Mouse (Mus musculus) brain, embryonic 18.5 days (tissue): ENCODE data around the gene H1f0.
A peak's percentile ranks its signal among the peaks of the same experiment; 100 is the strongest.
"Not testable (repeated sequence)": the region's sequence is repeated elsewhere in the genome, so short reads cannot be mapped to it uniquely, and the experiment has no call there.

Experiments used
- DNase-seq: peaks from one replicate; pipeline ENCODE4 v3.0.0-alpha.2; 2012; ENCODE audit warnings: low read depth, low spot score

Gene H1f0

GRCm38 (mm10) chr15:79003079-79003478, 25.2 kb upstream of the H1f0 start:
- no peak for DNase-seq

- DNase-seq, result no peak
Observed at GRCm38 (mm10) chr15:79005581-79005980, 22.7 kb upstream of the H1f0 start.

DNA sequence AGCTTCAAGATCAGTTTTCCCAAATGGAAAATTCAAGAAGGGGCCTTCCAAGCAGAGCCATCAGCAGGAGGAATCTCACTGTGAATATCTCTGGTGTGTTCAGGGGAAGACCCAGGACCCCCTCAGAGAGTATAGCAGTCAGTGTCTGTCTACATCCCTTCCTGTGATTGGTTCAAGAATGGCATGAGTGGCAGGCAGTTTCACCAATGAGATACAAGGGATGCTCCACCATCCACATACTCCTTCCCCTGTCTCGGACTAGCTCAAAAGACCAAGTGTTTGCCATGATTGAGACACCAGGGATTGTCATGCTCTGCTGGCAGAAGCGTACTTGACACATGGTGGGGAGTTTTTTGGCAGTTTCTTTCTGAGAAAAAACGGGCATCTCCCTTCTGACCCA, 21.6 kb upstream of the H1f0 start:
- no peak for DNase-seq

GRCm38 (mm10) chr15:79007059-79007458, 21.2 kb upstream of the H1f0 start:
- no peak for DNase-seq

- not testable (repeated sequence) for DNase-seq
Observed at GRCm38 (mm10) chr15:79007836-79008235, 20.4 kb upstream of the H1f0 start.

- no peak for DNase-seq
Observed at GRCm38 (mm10) chr15:79009734-79010133, 18.5 kb upstream of the H1f0 start.

DNA sequence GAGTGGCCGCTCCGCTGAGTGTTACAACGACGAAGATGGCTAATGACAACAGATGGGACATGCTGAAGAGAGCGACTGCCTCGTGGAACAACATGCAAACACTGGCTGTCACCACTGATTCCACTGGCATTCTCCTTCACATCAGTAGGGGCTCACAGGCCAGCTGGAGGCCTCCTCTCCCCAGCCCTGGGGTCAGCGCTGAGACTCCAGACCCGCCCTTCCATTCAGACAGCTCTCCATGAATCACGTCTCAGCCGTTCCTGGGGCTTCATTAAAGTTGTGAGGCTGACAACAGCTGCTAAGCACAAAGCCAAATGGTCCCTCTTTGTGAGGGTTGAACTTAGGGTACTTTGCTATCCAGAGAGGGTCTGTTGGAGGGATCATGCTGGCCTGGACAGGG, 16.7 kb upstream of the H1f0 start:
- DNase-seq, result no peak

- no peak for DNase-seq
Observed at GRCm38 (mm10) chr15:79013382-79013781, 14.9 kb upstream of the H1f0 start.

- DNase-seq, result no peak
Observed at GRCm38 (mm10) chr15:79018191-79018590, 10.1 kb upstream of the H1f0 start.

DNA sequence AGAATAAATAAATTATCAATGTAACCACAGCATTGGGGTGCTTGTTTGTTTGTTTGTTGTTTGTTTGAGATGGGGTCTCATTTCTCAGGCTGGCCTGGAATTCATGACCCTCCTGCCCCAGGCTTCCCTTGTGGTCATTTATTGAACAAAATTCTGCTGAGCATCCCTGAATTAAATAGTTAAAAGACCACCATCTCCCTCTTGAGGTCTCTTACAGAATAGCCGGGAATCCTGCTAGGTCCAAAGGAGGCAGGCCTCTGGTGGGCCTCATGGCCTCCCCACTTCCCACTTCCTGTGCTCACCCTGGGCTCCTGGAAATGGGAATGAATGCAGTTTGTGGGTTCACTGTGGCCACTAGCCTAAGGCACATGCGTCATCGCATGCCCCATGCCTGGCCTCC, 9.4 kb upstream of the H1f0 start:
- DNase-seq, result no peak

- DNase-seq, result no peak
Observed at GRCm38 (mm10) chr15:79022671-79023230, 5.5 kb upstream of the H1f0 start.

DNA sequence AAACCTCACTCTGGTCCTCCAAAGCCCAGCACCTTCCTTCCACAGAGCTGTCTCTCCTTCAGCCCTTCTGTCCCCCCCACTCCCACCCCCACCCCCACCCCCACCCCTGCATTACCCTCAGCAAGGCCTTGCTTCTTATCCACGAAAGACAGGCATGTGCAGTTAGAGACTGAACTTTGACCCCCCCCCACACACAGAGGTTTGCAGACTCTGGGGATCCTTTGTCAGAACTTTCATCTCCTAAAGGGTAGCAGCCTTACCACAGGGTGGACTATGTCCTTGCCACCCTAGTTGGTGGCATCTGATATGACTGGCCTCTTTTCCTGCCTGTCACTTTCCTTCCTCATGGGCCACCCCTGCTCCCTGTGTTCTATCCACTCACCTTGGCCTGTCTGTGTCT, 4.9 kb upstream of the H1f0 start:
- DNase-seq, result no peak

GRCm38 (mm10) chr15:79025687-79026308, 2.5 kb upstream of the H1f0 start:
- DNase-seq, result no peak

DNA sequence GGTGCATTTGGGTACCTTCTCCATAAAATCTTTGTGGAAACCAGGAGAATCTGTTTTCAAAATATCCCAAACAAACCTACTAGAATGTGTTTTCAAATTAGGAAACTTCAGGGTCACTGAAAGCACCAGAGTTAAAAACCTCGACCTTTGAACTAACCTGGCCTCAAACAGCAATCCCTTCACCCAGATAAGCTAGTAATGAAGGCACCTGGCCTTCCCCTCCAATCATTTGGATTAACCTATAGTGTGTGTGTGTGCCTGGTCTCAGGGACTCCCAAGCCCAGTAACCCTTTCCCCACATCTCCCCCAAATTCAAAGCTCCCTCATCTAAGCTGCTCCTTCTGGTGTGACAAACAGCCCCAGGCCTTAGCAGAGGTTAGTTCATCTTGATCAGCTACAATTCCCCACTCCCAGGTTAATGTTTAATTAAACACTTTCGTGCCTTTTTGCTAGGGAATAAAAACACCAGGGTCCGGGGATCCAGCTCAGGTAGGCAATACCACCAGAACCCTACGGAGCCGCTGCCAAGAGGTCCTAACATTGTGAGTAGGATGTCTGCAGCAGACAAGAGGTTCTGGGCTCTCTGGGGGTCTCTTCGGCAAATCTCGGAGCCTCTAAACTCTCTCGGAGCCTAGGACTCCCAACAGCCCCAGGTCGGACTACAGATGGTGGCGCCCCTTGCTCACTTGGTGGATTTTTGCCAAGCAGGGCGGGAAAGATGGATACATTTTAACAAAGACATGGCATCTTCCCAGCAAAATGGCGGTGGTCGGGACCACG, 1.5 kb upstream of the H1f0 start:
- no peak for DNase-seq

DNA sequence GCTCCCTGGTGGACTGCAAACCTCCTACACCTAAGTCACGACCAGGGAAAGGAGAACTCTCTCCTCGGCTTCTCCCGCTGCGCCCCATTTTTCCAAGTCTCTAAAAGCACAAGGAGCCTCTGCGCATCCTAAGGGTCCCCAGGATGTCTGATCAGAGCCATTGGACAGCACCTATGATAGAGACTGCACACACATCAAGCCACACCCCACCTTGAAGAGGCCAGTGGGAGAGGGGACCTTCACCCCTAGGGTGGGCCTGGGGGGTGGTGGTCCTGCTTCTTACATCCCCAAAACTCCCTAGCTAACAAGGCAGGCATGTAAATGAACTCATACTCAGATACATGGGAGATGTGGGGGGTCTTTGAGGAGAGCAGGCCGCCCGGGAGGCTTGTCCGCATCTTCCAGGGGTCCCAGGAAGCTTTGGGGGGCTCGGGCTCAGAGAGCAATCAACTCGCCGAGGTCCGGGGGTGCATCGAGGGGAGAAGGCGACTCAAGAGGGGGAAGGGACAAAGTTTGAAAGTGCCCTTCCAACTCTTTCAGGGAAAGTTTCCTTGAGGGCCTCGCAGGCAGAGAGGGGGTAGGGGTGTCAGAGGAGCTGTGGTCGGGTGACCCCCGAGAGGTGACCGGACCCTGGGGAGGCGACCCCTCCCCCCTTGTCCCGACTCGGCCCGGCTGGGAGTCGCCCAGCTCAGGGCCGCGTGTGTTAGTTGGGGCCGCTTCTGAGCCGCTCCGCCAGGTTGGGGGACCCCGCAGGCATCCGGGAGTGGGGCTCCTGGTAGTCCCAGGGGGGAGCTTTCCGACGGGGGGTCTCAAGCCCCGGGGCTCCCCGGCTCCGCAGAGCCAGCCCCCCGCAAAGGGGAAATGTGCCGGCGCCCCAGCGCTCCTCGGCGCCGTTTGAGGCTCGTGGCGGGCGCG, 702 bp upstream of the H1f0 start:
- DNase-seq, result no peak

GRCm38 (mm10) chr15:79028823-79029484, 704 bp downstream of the H1f0 start:
- no peak for DNase-seq

- DNase-seq, result no peak
Observed at GRCm38 (mm10) chr15:79029519-79030241, 1.4 kb downstream of the H1f0 start.

DNA sequence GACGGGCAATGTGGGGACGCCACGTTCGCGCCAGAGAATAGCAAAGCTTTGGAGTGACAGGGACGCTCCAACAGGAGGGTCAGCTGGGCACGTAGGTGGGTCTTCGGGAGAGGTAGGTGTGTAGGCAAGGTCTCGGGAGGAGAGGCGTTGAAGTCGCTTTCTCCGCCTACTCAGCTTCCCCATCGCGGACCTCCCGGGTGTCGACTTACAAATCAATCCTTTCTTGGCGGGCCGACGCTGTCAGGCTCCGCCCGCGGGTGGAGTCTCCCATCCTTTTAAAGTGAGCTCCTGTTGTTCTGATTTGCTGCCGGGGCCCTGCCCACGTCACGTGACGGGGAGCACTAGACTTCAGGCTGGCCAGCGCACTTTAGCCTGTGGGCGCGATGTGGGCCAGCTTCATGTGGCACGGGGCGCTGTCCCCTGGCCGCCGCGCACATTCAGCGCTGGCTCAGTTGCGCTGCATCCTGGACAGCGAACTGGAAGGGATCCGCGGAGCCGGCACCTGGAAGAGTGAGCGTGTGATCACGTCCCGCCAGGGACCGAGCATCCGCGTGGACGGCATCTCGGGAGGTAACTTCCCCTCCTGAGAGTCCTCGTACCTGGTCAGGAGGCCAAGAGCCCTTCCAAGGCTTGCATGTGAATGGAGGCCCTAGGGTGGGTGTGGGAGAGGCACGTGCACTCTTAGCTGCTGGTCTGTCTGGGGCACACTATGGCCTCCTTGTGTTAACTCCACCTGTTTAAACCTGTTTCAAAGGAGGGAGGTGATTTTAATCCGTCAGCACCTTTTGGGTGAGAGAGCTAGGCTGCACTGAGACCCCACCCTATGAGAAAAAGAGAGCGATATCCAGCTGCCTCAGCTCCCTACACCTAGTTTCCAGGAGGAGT, 2.5 kb downstream of the H1f0 start:
- DNase-seq, result peak; percentile 79

DNA sequence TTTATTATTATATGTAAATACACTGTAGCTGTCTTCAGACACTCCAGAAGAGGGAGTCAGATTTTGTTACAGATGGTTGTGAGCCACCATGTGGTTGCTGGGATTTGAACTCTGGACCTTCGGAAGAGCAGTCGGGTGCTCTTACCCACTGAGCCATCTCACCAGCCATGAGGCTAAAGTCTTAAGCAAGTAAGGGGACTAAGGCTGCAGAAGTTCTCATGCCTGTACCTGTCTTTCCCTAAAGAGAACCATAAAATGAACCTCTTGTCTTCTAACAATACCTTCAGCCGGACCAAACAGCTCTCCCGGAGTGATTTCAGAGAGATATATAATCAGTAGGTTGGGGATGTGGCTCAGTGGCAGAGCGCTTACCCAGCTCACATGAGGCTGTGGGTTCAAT, 3.7 kb downstream of the H1f0 start:
- DNase-seq, result not testable (repeated sequence)

- DNase-seq, result no peak
Observed at GRCm38 (mm10) chr15:79037913-79038328, 9.7 kb downstream of the H1f0 start.
